Mouse (Mus musculus): ENCODE data around the gene Dph5.
A peak's percentile ranks its signal among the peaks of the same experiment; 100 is the strongest.

The Dph5 gene

GRCm38 (mm10) chr3:115887427-115888309, at the start of gene Dph5:
Gene Dph5, plus strand, starts transcription at chr3:115887837.
- DNase-seq (ENCODE audit: low read depth): peak; percentile 98

DNA sequence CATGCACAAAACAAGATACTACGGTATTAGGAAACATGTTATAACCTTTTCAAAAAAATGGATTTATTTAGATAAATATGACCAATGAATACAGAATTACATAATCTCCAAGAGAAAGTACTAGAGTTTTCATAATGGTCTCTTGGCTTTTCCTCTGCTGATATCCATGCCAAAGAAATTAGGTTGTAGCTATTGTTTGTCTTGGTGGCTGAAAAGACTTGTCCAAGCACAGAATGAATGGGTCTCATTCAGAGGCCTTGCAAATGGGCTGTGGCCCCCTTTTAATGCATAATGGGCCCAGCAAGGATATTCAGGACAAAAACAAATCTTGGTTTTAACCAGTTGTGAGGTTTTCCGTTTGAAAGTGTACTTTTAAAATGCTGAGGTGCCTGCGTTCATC, 43.1 kb upstream of the Dph5 start:
- DNase-seq (ENCODE audit: low read depth): no peak

- no peak for DNase-seq (ENCODE audit: low read depth)
These were observed 42.5 kb upstream of the Dph5 start for GRCm38 (mm10) chr3:115845032-115845618.

- no peak for DNase-seq (ENCODE audit: low read depth)
These were observed 41.9 kb upstream of the Dph5 start for GRCm38 (mm10) chr3:115845724-115846123.

DNA sequence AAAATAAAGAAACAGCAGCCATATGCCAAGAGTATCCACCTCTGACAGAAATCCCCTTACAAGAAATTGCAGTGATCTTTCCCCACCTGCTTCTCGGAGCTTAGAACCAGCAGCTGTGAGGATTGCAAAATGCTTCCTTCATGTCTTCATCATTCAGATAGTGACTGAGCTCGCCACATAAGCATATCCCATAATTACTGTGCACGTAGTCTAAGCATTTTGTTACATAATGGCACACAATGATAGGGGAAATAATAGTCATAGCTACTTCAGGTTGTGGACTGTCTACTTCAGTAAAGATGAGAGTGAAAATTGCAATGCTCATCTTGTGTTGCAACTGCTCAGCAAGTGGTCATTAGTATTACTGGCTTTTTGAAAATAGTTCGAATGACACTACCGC, 41.5 kb upstream of the Dph5 start:
- peak; percentile 76 for DNase-seq (ENCODE audit: low read depth)

DNA sequence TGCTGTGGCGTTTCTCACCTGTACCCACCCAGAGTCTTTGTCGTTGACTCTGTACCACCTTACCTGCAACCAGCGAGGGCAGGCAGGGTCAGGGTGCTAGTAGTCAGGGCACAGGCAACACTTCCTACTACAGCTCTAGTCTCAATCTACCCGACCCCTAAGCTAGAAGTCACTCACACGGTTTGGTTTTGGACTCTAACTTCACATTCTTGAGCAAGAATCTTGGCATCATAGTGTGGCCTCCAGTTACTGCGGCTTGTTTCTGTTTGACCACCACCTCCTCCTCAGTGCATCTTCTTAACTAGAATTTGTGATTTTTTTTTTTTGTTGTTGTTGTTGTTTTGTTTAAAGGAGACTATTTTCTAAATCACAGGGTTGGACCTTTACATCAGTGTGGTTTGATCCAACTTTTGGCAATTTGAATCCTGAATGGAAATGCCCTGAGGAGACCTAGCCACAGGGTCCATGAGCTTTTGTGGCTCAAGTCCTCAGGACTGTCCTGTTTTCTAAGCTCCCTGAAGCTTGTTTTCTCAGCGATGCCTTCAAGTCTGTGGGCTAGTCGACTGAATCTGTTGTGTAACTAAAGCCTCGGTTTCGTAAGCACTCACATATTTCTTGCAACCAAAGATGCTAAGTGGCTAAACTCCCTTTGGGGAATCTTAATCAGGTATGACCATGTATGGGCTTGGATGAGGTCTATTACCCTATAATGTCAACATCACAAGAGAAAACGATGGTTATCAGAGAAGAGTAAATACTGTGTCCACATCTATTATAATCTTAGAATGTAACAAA, 38.8 kb upstream of the Dph5 start:
- DNase-seq (ENCODE audit: low read depth): peak; percentile 60

DNA sequence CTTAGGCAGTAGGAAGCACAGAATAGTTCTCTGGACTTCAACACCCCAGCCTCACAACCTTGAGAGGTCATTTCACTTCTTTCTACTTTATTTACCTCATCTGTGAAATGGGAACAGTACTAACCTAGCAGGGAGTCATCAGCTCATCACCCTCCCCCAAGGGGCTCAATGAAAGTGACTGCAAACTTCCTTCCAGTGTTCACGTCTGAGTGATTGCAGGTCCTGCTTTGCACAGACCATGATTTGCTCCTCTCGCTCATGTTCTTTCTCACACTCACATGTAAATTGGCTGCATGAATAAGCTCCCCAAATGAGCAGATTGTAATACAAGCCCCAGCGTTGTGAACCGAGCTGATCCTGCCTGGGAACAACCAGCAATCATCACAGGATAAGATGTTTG, 36.7 kb upstream of the Dph5 start:
- no peak for DNase-seq (ENCODE audit: low read depth)

DNA sequence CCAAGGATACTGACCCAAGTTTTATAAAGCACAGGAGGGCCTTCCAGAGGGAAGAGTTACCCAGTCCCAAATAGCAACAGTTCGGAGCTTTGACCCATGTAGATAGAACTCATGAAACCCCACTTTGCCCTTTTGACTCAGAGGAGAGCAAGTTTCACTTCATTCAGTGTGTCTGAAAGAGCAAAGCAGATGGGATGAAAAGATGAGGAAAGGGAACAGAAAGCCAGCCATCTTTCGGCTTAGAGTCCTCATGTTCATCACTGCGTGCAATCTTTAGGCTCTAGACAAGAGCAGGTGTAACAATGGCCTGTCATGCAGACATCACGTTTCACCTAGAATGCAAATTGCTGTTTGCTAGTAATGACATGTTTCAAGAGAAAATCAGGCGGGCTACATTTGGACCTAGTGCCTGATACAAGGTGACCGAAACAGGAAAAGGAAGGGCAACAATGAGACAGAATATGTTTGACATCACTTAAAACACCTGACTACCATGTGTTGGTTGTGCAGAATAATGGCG, 32.9 kb upstream of the Dph5 start:
- no peak for DNase-seq (ENCODE audit: low read depth)

DNA sequence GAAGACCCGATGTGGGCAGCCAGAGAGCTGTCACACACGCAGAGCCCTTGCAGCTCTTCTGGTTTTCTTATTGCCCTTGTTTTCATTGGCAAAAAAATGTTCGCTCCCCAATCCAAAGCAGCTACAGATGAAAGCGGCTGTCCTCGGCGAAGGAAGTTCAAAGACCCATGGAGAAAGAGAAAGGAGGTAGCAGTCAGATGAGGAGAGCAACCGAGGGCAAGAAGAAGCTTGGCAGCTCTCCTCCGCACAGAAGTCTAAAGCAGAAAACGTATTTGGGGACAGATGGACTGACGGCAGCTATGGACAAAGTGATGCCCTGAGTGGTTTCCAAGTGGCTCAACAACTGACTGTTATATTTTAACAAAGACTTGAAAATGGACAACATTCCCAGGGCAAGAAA, 32.1 kb upstream of the Dph5 start:
- no peak for DNase-seq (ENCODE audit: low read depth)

GRCm38 (mm10) chr3:115856484-115857022, 31.1 kb upstream of the Dph5 start:
- DNase-seq (ENCODE audit: low read depth): no peak

DNA sequence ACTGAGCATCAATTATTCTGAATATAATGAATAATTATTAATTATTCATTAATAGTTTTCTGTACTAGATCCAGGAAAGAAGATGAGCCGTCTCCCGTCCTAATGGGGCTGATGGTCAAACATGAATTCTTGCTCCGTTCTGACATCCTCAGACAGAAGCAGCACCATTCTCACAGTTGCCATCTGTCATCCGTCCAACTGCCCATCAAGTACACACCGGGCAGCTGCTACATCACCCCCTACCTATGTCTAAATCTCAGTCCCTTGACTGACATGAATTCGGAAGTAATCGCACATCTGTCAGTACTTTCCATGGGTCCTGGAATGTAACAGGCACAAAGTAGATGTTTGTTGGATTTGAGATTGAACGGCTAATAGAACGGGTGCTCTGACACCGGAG, 30.2 kb upstream of the Dph5 start:
- DNase-seq (ENCODE audit: low read depth): no peak

DNA sequence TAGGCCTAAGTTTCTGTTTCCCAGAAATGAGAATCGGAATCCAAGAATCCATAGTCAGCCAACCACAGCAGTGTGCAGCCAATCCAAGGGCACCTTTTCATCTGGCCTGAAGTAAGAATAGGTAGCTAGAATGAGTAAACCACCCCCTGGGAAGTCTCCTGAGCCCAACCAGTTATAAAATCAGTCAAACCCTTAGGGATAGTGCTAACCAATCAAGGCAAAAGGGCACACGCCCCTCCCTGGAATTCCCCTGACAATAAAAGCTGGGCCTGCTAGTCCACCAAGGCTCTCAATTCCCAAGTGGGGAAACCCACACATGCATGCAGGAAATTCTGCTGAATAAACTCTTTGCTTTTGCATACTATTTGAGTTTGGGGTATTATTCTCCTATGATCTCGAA, 28.8 kb upstream of the Dph5 start:
- no peak for DNase-seq (ENCODE audit: low read depth)

DNA sequence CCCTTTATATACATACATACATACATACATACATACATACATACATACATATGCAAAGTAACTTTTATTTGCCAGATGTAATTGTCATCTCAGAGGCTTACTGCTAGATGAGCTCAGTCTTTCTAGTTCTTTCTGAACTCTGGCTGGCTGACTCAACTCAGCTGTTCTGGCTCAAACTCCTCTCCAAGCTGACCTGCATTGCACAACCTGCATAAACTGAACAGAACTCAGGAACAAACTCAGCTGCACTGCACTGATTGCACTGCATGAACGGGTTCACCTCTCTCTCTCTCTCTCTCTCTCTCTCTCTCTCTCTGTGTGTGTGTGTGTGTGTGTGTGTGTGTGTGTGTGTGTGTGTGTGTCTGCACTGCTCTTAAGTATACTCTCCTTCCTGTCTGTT, 26.9 kb upstream of the Dph5 start:
- peak; percentile 26 for DNase-seq (ENCODE audit: low read depth)

GRCm38 (mm10) chr3:115863487-115863886, 24.1 kb upstream of the Dph5 start:
- no peak for DNase-seq (ENCODE audit: low read depth)

DNA sequence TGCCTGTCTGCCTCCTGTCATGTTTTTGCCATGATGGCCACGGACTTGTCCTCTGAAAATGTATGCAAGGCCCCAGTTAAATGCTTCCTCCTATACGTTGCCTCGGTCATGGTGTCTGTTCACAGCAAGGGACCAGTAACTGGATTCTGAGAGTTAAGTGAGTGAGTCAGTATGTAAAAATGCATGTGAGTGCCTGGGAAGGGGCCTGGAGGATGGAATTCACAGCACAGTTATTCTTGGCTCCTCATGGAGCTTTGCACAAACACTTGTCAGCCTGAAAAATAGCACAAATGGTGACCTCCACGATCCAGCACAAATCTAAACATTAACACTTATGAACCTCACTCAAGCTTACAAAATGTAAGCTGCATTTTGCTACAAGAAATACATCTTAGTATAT, 20.5 kb upstream of the Dph5 start:
- DNase-seq (ENCODE audit: low read depth): no peak

DNA sequence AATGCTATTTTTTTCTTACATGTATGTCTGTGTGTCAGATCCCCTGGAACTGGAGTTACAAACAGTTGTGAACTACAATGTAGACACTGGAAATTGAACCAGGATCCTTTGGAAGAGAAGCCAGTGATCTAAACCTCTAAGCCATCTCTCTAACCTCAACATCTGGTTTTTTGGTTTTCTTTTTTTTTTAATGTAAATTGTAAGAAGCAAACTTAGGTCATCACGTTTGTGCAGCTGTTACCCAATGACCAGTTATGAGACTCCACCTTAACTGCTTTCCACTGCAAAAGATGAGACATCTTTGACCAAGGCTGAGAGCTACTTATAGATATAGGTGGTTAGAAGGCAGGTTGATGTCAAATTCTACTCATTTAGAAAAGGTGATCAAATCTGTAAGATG, 19.7 kb upstream of the Dph5 start:
- no peak for DNase-seq (ENCODE audit: low read depth)

DNA sequence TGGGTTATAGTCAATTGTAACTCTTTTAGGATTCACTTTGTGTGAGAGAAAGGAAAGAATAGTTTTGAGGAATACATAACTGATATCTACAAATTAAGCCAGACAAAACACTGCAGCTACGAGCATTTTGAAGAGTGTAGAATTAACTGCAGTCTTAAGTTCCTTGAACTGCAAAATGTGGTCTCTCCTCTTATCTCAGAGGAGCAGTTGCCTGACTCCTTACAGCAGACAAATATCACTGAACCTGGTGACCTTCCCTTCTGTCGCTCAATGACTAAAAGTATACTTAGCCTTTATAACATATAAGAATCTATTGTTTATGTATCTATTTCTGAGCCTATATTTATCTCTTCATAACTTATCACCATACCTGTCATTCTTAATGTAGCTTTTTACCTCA, 18.3 kb upstream of the Dph5 start:
- peak; percentile 22 for DNase-seq (ENCODE audit: low read depth)

GRCm38 (mm10) chr3:115875551-115875950, 12.1 kb upstream of the Dph5 start:
- no peak for DNase-seq (ENCODE audit: low read depth)

DNA sequence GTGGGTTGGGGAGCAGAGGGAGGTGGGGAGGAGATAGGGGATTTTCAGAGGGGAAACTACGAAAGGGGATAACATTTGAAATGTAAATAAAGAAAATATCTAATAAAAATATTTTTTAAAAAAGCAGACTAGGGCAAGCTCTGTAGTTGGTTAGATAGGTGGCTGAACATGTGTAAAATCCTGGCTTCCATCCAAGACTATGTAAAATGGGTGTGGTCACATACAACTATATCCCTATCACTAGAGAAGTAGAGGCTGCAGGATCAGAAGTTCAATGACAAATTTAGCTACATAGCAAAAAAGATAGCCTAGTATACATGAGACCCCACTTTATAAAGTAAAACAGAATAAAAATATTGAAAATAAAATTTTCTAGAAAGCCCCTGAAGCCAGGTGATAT, 10.5 kb upstream of the Dph5 start:
- DNase-seq (ENCODE audit: low read depth): no peak

- DNase-seq (ENCODE audit: low read depth): no peak
These were observed 3.6 kb upstream of the Dph5 start for GRCm38 (mm10) chr3:115884086-115884485.

DNA sequence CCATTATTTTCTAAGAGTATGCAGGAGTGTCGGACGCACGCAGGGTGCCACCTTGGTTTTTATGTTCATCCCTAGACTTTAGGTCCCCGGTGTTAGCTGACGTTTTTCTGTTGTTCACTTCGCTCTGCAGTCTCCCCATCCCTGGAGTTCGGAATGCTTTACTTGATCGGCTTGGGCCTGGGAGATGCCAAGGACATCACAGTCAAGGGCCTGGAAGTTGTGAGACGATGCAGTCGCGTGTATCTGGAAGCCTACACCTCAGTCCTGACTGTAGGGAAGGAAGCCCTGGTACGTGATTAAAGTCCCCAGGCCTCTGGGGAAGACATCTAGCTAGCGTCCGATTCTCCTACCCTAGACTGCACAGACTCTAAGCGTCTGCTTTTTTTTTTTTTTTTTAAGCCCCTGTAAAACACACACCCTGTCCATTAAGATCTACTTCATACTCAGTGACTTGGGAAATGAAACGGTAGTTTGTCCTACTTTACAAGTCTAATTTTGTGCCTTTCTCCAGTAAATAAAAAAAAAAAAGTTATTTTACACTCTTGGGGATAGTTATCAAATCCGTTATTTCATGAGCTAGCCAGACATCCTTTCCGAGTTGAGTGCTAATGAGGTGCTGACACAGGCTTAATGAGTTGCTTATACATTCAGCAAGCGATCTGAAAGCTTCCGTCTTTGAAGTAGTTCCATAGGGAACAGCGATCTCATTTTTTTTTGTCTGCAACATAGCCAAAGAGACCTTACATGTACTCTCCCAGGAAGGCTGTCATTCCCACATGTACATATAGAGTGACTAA, 871 bp downstream of the Dph5 start:
- peak; percentile 61 for DNase-seq (ENCODE audit: low read depth)

GRCm38 (mm10) chr3:115892341-115892740, 4.7 kb downstream of the Dph5 start:
- no peak for DNase-seq (ENCODE audit: low read depth)
